Mouse (Mus musculus): ENCODE measurements around the gene Nemp2.
"Not testable (repeated sequence)": the region's sequence is repeated elsewhere in the genome, so short reads cannot be mapped to it uniquely, and the experiment has no call there.

Gene Nemp2

GRCm38 (mm10) chr1:52655153-52655552 lies 24.6 kb downstream of the Nemp2 start:
- DNase-seq: no peak

GRCm38 (mm10) chr1:52658160-52658559 lies 27.7 kb downstream of the Nemp2 start:
- no peak for DNase-seq

GRCm38 (mm10) chr1:52660278-52660677 lies 29.8 kb downstream of the Nemp2 start:
- DNase-seq: no peak

- DNase-seq: no peak
These were observed 30.3 kb downstream of the Nemp2 start for GRCm38 (mm10) chr1:52660765-52661164.

- DNase-seq: no peak
These were observed 32.7 kb downstream of the Nemp2 start for GRCm38 (mm10) chr1:52663228-52663627.

DNA sequence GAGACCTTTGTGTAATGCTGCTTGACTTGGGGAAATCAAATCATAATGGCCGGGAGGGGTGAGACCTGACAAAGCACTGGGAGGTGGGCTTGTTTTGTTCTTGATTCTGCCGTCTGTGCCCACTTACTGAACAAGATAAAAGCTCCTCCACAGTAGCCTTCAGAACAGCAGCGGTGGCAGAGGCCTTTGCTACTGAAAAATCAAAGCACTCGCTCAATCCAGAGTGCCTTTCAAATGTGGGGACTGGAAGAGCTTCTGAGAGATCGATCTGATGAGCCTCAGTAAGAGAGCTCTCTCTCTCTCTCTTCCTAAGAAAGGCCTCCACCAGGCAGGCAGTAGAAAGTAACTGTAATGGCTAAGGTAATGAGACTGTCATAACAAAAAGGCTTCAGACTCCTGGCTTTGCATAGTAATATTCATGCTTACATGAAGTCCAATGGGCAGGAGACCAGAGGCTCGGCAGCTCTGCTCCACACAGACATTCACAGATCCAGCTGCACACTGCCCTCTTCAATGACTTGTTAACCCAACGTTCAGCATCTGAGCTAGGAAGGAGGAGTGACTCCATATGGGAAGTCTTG lies 38.3 kb downstream of the Nemp2 start:
- DNase-seq: no peak

DNA sequence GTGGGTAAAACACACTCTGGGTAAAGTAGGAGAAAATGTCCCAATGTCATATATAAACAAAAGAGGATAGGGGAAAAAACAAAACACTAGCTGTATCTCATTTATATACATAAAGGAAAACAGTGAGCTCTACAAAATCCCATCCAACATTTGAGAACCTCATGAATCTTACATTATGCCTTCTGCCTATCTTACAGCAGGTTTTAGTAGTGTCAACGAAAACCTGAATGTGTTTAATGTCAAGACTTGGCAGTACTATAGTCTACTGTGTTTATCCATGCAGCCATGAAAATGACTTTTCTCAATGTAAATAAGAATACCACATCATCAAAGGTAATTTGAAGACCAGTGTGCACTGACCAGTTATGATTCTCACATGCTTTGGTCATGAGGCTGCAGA lies 39.4 kb downstream of the Nemp2 start:
- DNase-seq: no peak

DNA sequence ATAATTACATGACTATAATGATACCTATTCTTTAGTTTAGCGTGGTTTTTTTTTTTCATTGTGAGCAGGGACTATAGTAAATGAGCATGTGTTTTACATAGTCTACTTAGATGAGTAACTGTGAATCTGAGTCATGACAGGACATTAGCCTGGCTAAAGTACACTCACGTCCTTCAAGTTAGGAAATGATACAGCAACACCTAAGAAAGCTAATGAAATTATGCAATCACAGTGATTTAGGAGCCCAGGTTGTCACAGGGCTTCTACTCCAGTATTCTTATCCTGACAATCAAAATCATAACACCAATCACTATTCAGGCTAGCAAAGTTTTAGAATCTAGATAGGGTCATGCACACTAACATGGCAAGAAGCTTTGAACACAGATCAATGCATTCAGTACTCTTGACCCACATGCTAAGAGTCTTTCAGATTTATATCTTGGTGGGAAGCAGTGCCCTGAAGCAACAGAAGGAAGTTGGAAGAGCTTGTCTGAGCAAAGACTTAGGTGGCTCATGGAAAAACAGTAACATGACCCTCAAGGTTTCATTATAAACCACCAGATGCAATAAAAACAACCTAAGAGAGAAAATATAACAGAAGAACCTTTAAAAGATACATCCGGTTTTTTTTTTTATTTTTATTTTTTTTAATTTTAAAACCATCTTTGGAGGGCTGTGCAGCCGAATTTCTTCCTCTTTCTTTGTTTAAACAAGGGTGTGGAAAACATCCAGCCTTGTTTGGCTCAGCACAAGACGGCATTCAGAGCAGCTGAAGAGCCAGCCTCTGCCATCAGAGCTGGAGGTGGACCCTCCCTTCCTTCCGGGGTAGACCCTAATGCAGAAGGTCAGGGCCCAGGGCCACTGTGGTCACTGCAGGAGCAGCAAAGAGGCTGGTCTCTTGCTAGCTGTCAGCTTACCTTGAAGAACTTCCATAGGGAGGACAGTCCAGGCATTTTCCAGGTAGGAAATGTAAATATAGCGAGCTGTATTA lies 45.4 kb downstream of the Nemp2 start:
- no peak for DNase-seq

- DNase-seq: peak; percentile 39
These were observed 46.1 kb downstream of the Nemp2 start for GRCm38 (mm10) chr1:52676621-52677020.

DNA sequence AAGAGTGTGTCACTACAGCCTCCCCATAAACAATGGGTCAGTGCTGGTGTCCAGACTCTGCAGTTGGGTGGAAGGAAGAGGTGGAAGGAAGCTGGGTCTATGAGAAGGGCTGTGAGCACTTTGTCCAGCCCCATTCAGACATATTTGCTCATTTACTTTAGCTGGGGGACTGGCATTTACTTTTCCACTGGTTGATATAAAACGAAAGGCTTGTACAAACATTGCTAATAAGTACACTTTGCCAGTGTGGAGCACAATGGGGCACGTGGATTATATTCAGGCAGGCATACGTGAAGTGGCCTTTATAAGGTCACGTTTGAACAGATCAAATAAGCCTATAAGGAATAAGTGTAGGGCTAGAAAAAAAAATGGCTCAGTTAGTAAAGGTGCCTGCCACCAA lies 53.0 kb downstream of the Nemp2 start:
- DNase-seq: no peak

DNA sequence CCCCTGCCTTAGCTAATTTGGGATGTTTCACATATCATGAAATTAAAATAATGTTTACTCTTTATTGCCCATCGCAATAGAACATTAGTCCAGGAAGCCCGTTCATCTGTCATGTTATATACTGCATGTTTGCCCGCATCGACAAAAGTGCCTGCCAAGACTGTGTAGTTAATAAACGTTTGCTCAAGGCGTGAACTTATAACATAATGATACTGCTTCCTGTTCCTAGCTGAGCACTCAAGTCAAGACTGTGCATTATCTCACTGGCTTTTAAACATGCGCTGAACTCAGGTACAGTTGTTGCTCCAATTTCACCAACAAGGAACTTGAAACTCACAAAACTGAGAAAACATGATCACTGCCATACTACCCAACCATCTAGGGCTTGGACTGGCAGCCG lies 57.1 kb downstream of the Nemp2 start:
- DNase-seq: no peak

- not testable (repeated sequence) for DNase-seq
These were observed 64.0 kb downstream of the Nemp2 start for GRCm38 (mm10) chr1:52694456-52694855.
